Mouse (Mus musculus): ENCODE measurements around the gene 1700003E16Rik. TPM values are rescaled to one million over a fixed set of nuclear protein-coding genes. Genes with fewer than 3 reads are reported as not detected.

Gene 1700003E16Rik
- total and polyA plus RNA-seq, 2 experiments from 2014 or later = 15.6 to 18.0 TPM

GRCm38 (mm10) chr6:83118369-83118768, 37.8 kb upstream of the 1700003E16Rik start:
- H3K9ac ChIP-seq (replicated peaks; ENCODE audit: low read length, poor library complexity, severe bottlenecking) = no peak overlapping the region
- peaks cover 9% of the 10 kb centered on the region; the same call in 1 of the 2 replicates for H3K4me1 ChIP-seq (ENCODE audit: insufficient read depth, low read length)
- H3K4me2 ChIP-seq (ENCODE audit: low read depth, low read length, poor library complexity, severe bottlenecking) = no peak overlapping the region
- TF ChIP-seq CTCF (IDR thresholded peaks at IDR 0.05) = no peak; the same call in 1 of the 2 replicates
- ATAC-seq (ENCODE audit: low FRiP score) (no peak), DNase-seq (ENCODE audit: low spot score) (no peak)
- no peak overlapping the region for H3K27ac ChIP-seq (ENCODE audit: low read depth, low read length)
- WGBS = 83% methylated on average over 11 of the region's 11 CpGs
- peaks cover 19% of the 10 kb centered on the region for H3K36me3 ChIP-seq (ENCODE audit: insufficient read depth, low read length)
- no peaks in the 10 kb centered on the region for H3K9me3 ChIP-seq (ENCODE audit: low read length)
- no peak overlapping the region for H3K4me3 ChIP-seq (ENCODE audit: low read depth, low read length)
- H3K27me3 ChIP-seq (ENCODE audit: insufficient read depth, low read length) = no peaks in the 10 kb centered on the region

GRCm38 (mm10) chr6:83118825-83119733, 37.1 kb upstream of the 1700003E16Rik start:
- WGBS = 83% methylated on average over 14 of the region's 14 CpGs
- TF ChIP-seq CTCF (IDR thresholded peaks at IDR 0.05) = no peak
- Histone ChIP-seq H3K36me3 (ENCODE audit: insufficient read depth, low read length) (peaks cover 19% of the 10 kb centered on the region), H3K4me2 (ENCODE audit: low read depth, low read length, poor library complexity, severe bottlenecking) (peak overlapping the region; percentile 95; the same call in 1 of the 2 replicates), H3K9ac (replicated peaks; ENCODE audit: low read length, poor library complexity, severe bottlenecking) (no peak overlapping the region), H3K4me3 (ENCODE audit: low read depth, low read length) (no peak overlapping the region), H3K9me3 (ENCODE audit: low read length) (no peaks in the 10 kb centered on the region), H3K4me1 (ENCODE audit: insufficient read depth, low read length) (peaks cover 9% of the 10 kb centered on the region; the same call in 1 of the 2 replicates), H3K27ac (ENCODE audit: low read depth, low read length) (no peak overlapping the region), H3K27me3 (ENCODE audit: insufficient read depth, low read length) (no peaks in the 10 kb centered on the region)
- DNase-seq (ENCODE audit: low spot score) (no peak), ATAC-seq (ENCODE audit: low FRiP score) (no peak)

- DNase-seq (ENCODE audit: low spot score) (no peak), ATAC-seq (ENCODE audit: low FRiP score) (no peak)
- no peak for TF ChIP-seq CTCF (IDR thresholded peaks at IDR 0.05)
- Histone ChIP-seq H3K4me1 (ENCODE audit: insufficient read depth, low read length) (peaks cover 9% of the 10 kb centered on the region; the same call in 1 of the 2 replicates), H3K4me3 (ENCODE audit: low read depth, low read length) (no peak overlapping the region), H3K9ac (replicated peaks; ENCODE audit: low read length, poor library complexity, severe bottlenecking) (no peak overlapping the region), H3K36me3 (ENCODE audit: insufficient read depth, low read length) (peaks cover 19% of the 10 kb centered on the region), H3K4me2 (ENCODE audit: low read depth, low read length, poor library complexity, severe bottlenecking) (peak overlapping the region; percentile 95), H3K27me3 (ENCODE audit: insufficient read depth, low read length) (no peaks in the 10 kb centered on the region), H3K27ac (ENCODE audit: low read depth, low read length) (no peak overlapping the region), H3K9me3 (ENCODE audit: low read length) (no peaks in the 10 kb centered on the region)
- WGBS = 48% methylated on average over 7 of the region's 7 CpGs
These were observed 36.5 kb upstream of the 1700003E16Rik start for GRCm38 (mm10) chr6:83119734-83120051.

GRCm38 (mm10) chr6:83120930-83121862, 35.0 kb upstream of the 1700003E16Rik start, which contains the start of gene Wbp1:
Wbp1 (minus strand) TSS chr6:83121559.
- H3K9ac ChIP-seq (replicated peaks; ENCODE audit: low read length, poor library complexity, severe bottlenecking) = peak within 1 kb of the TSS; percentile 83
- H3K9me3 ChIP-seq (ENCODE audit: low read length) = no peaks in the 10 kb centered on the region
- H3K27ac ChIP-seq (ENCODE audit: low read depth, low read length) = peak within 1 kb of the TSS; percentile 94
- peaks cover 19% of the 10 kb centered on the region for H3K36me3 ChIP-seq (ENCODE audit: insufficient read depth, low read length)
- ATAC-seq (ENCODE audit: low FRiP score) = peak; percentile 94
- peak within 1 kb of the TSS; percentile 68 for H3K4me3 ChIP-seq (ENCODE audit: low read depth, low read length)
- H3K27me3 ChIP-seq (ENCODE audit: insufficient read depth, low read length) = no peaks in the 10 kb centered on the region
- DNase-seq (ENCODE audit: low spot score) = peak; percentile 99
- peaks cover 9% of the 10 kb centered on the region; the same call in 1 of the 2 replicates for H3K4me1 ChIP-seq (ENCODE audit: insufficient read depth, low read length)
- peak; percentile 19; the same call in 1 of the 2 replicates for TF ChIP-seq CTCF (IDR thresholded peaks at IDR 0.05)
- H3K4me2 ChIP-seq (ENCODE audit: low read depth, low read length, poor library complexity, severe bottlenecking) = peak within 1 kb of the TSS; percentile 95
- under 1% methylated on average over 37 of the region's 38 CpGs for WGBS

- H3K27ac ChIP-seq (ENCODE audit: low read depth, low read length) = peak overlapping the region; percentile 94
- peaks cover 9% of the 10 kb centered on the region; the same call in 1 of the 2 replicates for H3K4me1 ChIP-seq (ENCODE audit: insufficient read depth, low read length)
- peak overlapping the region; percentile 80 for H3K9ac ChIP-seq (replicated peaks; ENCODE audit: low read length, poor library complexity, severe bottlenecking)
- no peaks in the 10 kb centered on the region for H3K9me3 ChIP-seq (ENCODE audit: low read length)
- peak overlapping the region; percentile 68 for H3K4me3 ChIP-seq (ENCODE audit: low read depth, low read length)
- H3K4me2 ChIP-seq (ENCODE audit: low read depth, low read length, poor library complexity, severe bottlenecking) = peak overlapping the region; percentile 95
- 2% methylated on average over 45 of the region's 52 CpGs for WGBS
- ATAC-seq (ENCODE audit: low FRiP score) (peak; percentile 4; the same call in 1 of the 2 replicates), DNase-seq (ENCODE audit: low spot score) (no peak)
- no peak for TF ChIP-seq CTCF (IDR thresholded peaks at IDR 0.05)
- H3K27me3 ChIP-seq (ENCODE audit: insufficient read depth, low read length) = no peaks in the 10 kb centered on the region
- peaks cover 17% of the 10 kb centered on the region for H3K36me3 ChIP-seq (ENCODE audit: insufficient read depth, low read length)
These were observed 34.1 kb upstream of the 1700003E16Rik start for GRCm38 (mm10) chr6:83121863-83122710.
